Mouse (Mus musculus) G1E (cell line): Measurements from ENCODE around the gene Pdk1.

ENCODE experiments used
- CTCF ChIP-seq: IDR thresholded peaks from 2 replicates; pipeline ENCODE4 v1.5.1; 2012; ENCODE audit warnings: low read depth, low read length, inconsistent platforms, mixed read lengths
- GATA1 ChIP-seq: IDR thresholded peaks from 2 replicates; pipeline ENCODE4 v1.6.1; 2012; ENCODE audit warnings: borderline replicate concordance, low read length, inconsistent platforms, mixed read lengths
- GATA2 ChIP-seq: IDR thresholded peaks from 2 replicates; pipeline ENCODE4 v1.6.1; 2012; ENCODE audit warnings: low read depth, low read length, inconsistent platforms, borderline replicate concordance
- TAL1 ChIP-seq: conservative IDR thresholded peaks from 2 replicates; pipeline ENCODE4 v1.6.1; 2012; ENCODE audit warnings: low read depth, low read length, inconsistent platforms, mixed read lengths

DNA sequence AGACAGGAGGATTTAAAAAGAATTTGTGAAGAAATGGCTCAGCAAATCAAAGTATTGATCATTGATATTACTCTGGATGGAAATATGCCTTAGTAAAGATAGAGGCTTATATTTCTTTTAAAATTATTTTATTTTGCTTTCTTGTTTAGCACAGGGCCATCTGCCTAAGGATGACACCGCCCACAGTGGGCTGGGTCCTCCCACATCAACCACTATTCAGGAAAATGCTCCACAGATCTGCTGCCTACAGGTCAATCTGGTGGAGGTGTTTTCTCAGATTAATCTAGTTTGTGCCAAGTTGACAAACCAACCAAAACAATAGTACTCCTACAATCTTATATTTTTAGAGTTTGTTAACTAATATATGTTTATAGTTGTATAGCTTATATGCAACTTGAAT lies 63.7 kb downstream of the Pdk1 start:
- TF ChIP-seq CTCF = no peak
- TF ChIP-seq TAL1 = no peak
- no peak for TF ChIP-seq GATA1
- no peak for TF ChIP-seq GATA2
